Mouse (Mus musculus) v-Abl transformed pro-B cells (cell line): ENCODE measurements around the gene Hao2.

Experiments used
- in situ Hi-C, 2 experiments: fragments of 400-800 bp; cut with MboI; formaldehyde crosslinking; loops; one replicate each; pipeline ENCODE4 v1.15.1; 2025; ENCODE audit not compliant: unreplicated experiment in 2 of 2

Hao2 gene

GRCm38 (mm10) chr3:98859576-98859975 is 33.5 kb downstream of the Hao2 start, which contains the start of gene Hsd3b1:
Hsd3b1 (minus strand) TSS chr3:98859794.
- in situ Hi-C loops: no loop called here

- in situ Hi-C loops: no loop called here
These were observed 35.0 kb downstream of the Hao2 start for GRCm38 (mm10) chr3:98858051-98858450.

GRCm38 (mm10) chr3:98856892-98857291 is 36.1 kb downstream of the Hao2 start:
- in situ Hi-C loops: no loop called here

GRCm38 (mm10) chr3:98855160-98855559 is 37.9 kb downstream of the Hao2 start:
- in situ Hi-C loops: no loop called here

- in situ Hi-C loops: no loop called here
These were observed 39.4 kb downstream of the Hao2 start for GRCm38 (mm10) chr3:98853685-98854084.

- in situ Hi-C loops: no loop called here
These were observed 40.0 kb downstream of the Hao2 start for GRCm38 (mm10) chr3:98853051-98853450.

- in situ Hi-C loops: no loop called here
These were observed 40.4 kb downstream of the Hao2 start for GRCm38 (mm10) chr3:98852631-98853030.

- in situ Hi-C loops: no loop called here
These were observed 41.2 kb downstream of the Hao2 start for GRCm38 (mm10) chr3:98851853-98852252.

GRCm38 (mm10) chr3:98850262-98850661 is 42.8 kb downstream of the Hao2 start:
- in situ Hi-C loops: no loop called here

GRCm38 (mm10) chr3:98848898-98849297 is 44.1 kb downstream of the Hao2 start:
- in situ Hi-C loops: no loop called here
